Mouse (Mus musculus) kidney, postnatal 0 days (tissue): ENCODE data around the gene Lrfn4. TPM values are rescaled to one million over a fixed set of nuclear protein-coding genes. Genes with fewer than 3 reads are reported as not detected.

Source experiments
- ATAC-seq: fragments of 200-750 bp; cut with Nextera tagmentation; replicated peaks from 2 replicates; pipeline ENCODE4 v1.8.0; 2017; ENCODE audit warnings: low read depth, moderate number of reproducible peaks, moderate TSS enrichment, moderate library complexity; ENCODE audit not compliant: low FRiP score
- DNase-seq: peaks from one replicate; pipeline ENCODE4 v3.0.0-alpha.2; 2016; ENCODE audit warnings: low spot score
- H3K27ac ChIP-seq: fragments of 300-500 bp; sonication (generic); 2 replicates; pipeline ENCODE4 v1.5.1; 2014; ENCODE audit warnings: mild to moderate bottlenecking
- H3K27me3 ChIP-seq: fragments of 300-500 bp; sonication (generic); 2 replicates; pipeline ENCODE4 v1.6.1; 2014; ENCODE audit warnings: low read length, mixed read lengths; ENCODE audit not compliant: insufficient read depth
- H3K36me3 ChIP-seq: fragments of 300-500 bp; sonication (generic); 2 replicates; pipeline ENCODE4 v1.6.1; 2014; ENCODE audit warnings: low read length, mixed read lengths; ENCODE audit not compliant: insufficient read depth
- H3K4me1 ChIP-seq: fragments of 300-500 bp; sonication (generic); replicated peaks from 2 replicates; pipeline ENCODE4 v1.6.1; 2014; ENCODE audit warnings: antibody characterized with exemption, low read length, mixed read lengths; ENCODE audit not compliant: insufficient read depth
- H3K4me2 ChIP-seq: fragments of 300-500 bp; sonication (generic); 2 replicates; pipeline ENCODE4 v1.6.1; 2014; ENCODE audit warnings: mild to moderate bottlenecking, low read length, moderate library complexity, mixed read lengths
- H3K4me3 ChIP-seq: fragments of 300-500 bp; sonication (generic); replicated peaks from 2 replicates; pipeline ENCODE4 v1.5.1; 2014; ENCODE audit warnings: low read depth, low read length
- H3K9ac ChIP-seq: fragments of 300-500 bp; sonication (generic); 2 replicates; pipeline ENCODE4 v1.6.1; 2014; ENCODE audit warnings: low read depth, low read length
- H3K9me3 ChIP-seq: fragments of 300-500 bp; sonication (generic); replicated peaks from 2 replicates; pipeline ENCODE4 v1.6.1; 2016; ENCODE audit warnings: low read length, inconsistent platforms, mixed read lengths
- CTCF ChIP-seq: IDR thresholded peaks from 2 replicates; pipeline ENCODE4 v1.5.1; 2016; ENCODE audit warnings: antibody characterized with exemption, low read depth, mild to moderate bottlenecking, moderate library complexity
- WGBS: fragments of 180-500 bp; shearing (Covaris S2); extraction: QIAGEN DNeasy Blood & Tissue Kit; methylation state at CpG from one replicate; pipeline ENCODE4 v1.1.7; 2014; 5-methylcytosine and 5-hydroxymethylcytosine counted together
- polyA plus RNA-seq: library from polyadenylated mRNA; unstranded; fragments of >200 nt; fragmentation: Nextera tagmentation; extraction: Ambion mirVana; gene quantifications from 2 replicates; pipeline ENCODE4 v1.2.1, GENCODE M21; 2015

The Lrfn4 gene
- polyA plus RNA-seq, 1 experiment from 2014 or later, result 8.4 TPM

DNA sequence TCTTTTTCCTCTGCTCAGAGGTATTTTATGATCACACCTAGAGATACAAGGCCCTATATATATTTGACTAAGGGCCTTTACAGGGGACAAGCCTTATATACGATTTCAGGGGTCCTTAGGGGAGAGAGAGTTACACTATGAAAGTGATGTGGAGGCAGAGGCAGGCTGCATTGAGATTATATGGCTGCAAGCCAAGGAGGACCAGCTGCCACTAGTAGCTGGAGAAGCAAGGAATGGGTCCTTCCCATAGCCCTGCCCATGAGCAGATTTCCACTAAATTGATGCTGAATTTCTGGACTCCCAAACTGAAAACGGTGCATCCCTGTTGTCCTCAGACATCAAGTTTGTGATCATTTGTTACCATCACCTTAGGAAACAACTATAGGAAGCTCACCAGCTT is 31.6 kb downstream of the Lrfn4 start:
- H3K9ac ChIP-seq, result no peak overlapping the region
- no peak for ATAC-seq
- no peaks in the 10 kb centered on the region for H3K27me3 ChIP-seq
- no peaks in the 10 kb centered on the region for H3K4me1 ChIP-seq
- no peak for DNase-seq
- H3K27ac ChIP-seq, result no peak overlapping the region
- no peak overlapping the region for H3K4me3 ChIP-seq
- no peak for TF ChIP-seq CTCF
- H3K4me2 ChIP-seq, result no peak overlapping the region
- H3K9me3 ChIP-seq, result no peaks in the 10 kb centered on the region
- 64% methylated on average over 2 of the region's 2 CpGs for WGBS
- H3K36me3 ChIP-seq, result no peaks in the 10 kb centered on the region

DNA sequence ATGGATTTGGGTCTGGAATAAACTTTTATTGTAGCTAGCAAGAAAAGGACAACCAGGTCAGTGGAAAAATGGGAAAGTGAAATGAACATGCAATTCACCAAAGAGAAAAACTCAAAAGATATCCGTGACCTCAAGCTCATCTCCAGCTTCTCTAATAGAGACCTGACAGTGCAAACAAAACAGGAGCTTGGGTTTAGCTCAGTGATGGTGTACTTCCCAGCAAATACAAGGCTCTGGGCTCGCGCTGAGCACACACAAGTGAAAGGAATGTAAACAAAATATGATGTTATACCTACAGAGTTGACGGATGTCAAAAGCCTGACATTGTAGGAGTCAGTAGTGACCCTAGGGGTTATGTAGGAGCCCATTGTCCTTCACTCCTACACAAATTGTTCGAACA is 36.2 kb downstream of the Lrfn4 start:
- Histone ChIP-seq H3K36me3 (no peaks in the 10 kb centered on the region), H3K4me1 (no peaks in the 10 kb centered on the region), H3K27me3 (no peaks in the 10 kb centered on the region), H3K9me3 (no peaks in the 10 kb centered on the region), H3K9ac (no peak overlapping the region), H3K4me3 (no peak overlapping the region), H3K4me2 (no peak overlapping the region), H3K27ac (no peak overlapping the region)
- WGBS, result 77% methylated on average over 5 of the region's 5 CpGs
- TF ChIP-seq CTCF, result no peak
- ATAC-seq, result no peak
- DNase-seq, result no peak

- ATAC-seq (no peak), DNase-seq (no peak)
- no peak overlapping the region for H3K4me3 ChIP-seq
Observed at GRCm38 (mm10) chr19:4578799-4579198, 36.7 kb downstream of the Lrfn4 start.

GRCm38 (mm10) chr19:4573241-4573640 is 42.2 kb downstream of the Lrfn4 start:
- no peak overlapping the region for H3K9ac ChIP-seq
- H3K4me1 ChIP-seq, result no peaks in the 10 kb centered on the region
- H3K27ac ChIP-seq, result no peak overlapping the region
- no peaks in the 10 kb centered on the region for H3K27me3 ChIP-seq
- no peaks in the 10 kb centered on the region for H3K9me3 ChIP-seq
- no peaks in the 10 kb centered on the region for H3K36me3 ChIP-seq
- DNase-seq (no peak), ATAC-seq (no peak)
- no peak overlapping the region for H3K4me2 ChIP-seq
- TF ChIP-seq CTCF, result peak; percentile 49
- no peak overlapping the region for H3K4me3 ChIP-seq
- WGBS, result 94% methylated on average over 1 of the region's 1 CpGs

More at GRCm38 (mm10) chr19:4578799-4579198, 36.7 kb downstream of the Lrfn4 start:
- Histone ChIP-seq H3K4me2 (no peak overlapping the region), H3K9ac (no peak overlapping the region), H3K27ac (no peak overlapping the region), H3K4me1 (no peaks in the 10 kb centered on the region), H3K36me3 (no peaks in the 10 kb centered on the region), H3K9me3 (no peaks in the 10 kb centered on the region), H3K27me3 (no peaks in the 10 kb centered on the region)
- WGBS, result 59% methylated on average over 2 of the region's 2 CpGs
- no peak for TF ChIP-seq CTCF

DNA sequence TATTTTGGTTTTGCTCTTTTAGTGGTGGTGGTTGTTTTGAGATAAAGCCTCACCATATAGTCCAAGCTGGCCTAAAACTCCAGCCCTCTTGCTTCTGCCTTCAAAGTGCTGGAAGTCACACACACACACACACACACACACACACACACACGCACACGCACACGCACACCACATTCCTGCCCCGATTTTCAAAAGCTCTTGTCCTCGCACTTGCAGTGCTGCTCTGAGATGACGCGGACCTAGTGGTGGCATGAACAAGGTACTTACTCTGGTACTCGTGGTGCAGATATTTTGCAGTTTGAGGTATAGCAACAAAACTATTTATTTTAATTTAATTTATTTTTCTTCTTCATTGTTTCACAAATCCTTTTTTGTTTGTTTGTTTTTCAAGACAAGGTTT is 43.0 kb downstream of the Lrfn4 start:
- WGBS, result 83% methylated on average over 8 of the region's 8 CpGs

DNA sequence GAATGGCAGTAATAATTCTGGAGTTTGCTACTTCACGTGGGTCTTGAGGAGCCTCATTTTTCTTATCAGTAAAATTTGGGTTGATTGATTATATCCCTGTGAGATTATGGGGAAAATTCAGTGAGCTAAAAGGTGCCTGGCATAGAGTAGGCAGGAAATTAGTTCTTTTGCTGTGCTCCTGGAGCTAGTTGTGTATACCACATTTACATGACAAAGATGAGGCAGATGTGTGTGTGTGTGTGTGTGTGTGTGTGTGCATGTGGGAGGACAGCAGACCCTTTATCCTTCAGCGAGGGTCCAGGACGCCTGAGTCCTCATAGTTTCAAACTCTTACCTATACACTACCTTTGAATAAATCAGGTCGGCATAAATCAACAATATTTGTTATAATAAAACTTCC is 43.4 kb downstream of the Lrfn4 start:
- Histone ChIP-seq H3K4me1 (no peaks in the 10 kb centered on the region), H3K36me3 (no peaks in the 10 kb centered on the region), H3K4me2 (no peak overlapping the region), H3K27me3 (no peaks in the 10 kb centered on the region), H3K9me3 (no peaks in the 10 kb centered on the region), H3K27ac (no peak overlapping the region), H3K9ac (no peak overlapping the region), H3K4me3 (no peak overlapping the region)
- 81% methylated on average over 4 of the region's 4 CpGs for WGBS
- DNase-seq, result no peak
- no peak for TF ChIP-seq CTCF
- ATAC-seq, result no peak

More for the DNA sequence above, 43.0 kb downstream of the Lrfn4 start:
- TF ChIP-seq CTCF, result no peak
- no peaks in the 10 kb centered on the region for H3K27me3 ChIP-seq
- no peak overlapping the region for H3K9ac ChIP-seq
- no peak for DNase-seq
- no peaks in the 10 kb centered on the region for H3K4me1 ChIP-seq
- H3K4me3 ChIP-seq, result no peak overlapping the region
- H3K27ac ChIP-seq, result no peak overlapping the region
- H3K36me3 ChIP-seq, result no peaks in the 10 kb centered on the region
- no peaks in the 10 kb centered on the region for H3K9me3 ChIP-seq
- H3K4me2 ChIP-seq, result no peak overlapping the region
- no peak for ATAC-seq

DNA sequence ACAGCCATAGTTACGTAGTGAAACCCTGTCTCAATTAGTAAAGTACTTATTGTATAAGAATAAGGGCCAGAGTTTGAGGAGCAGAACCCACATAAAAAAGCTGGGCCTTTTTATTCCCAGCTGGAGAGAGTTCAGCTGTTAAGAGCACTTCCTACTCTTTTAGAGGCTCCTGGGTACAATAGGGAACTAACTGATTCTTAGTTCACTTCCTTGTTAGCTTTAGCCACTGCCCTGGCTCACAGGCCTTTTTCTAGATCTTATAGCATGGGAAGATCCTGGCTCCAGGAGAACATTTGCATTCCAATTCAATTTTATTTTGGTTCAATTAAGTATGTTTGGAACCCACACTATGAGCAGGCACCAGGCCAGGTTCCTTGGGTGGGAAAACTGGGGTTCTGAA is 43.8 kb downstream of the Lrfn4 start:
- ATAC-seq (no peak), DNase-seq (no peak)
- no peaks in the 10 kb centered on the region for H3K9me3 ChIP-seq
- 82% methylated on average over 1 of the region's 1 CpGs for WGBS
- no peak overlapping the region for H3K9ac ChIP-seq
- no peak for TF ChIP-seq CTCF
- H3K27ac ChIP-seq, result no peak overlapping the region
- no peaks in the 10 kb centered on the region for H3K4me1 ChIP-seq
- no peak overlapping the region for H3K4me3 ChIP-seq
- no peak overlapping the region for H3K4me2 ChIP-seq
- H3K36me3 ChIP-seq, result no peaks in the 10 kb centered on the region
- H3K27me3 ChIP-seq, result no peaks in the 10 kb centered on the region
